Mouse (Mus musculus) liver, embryonic 14.5 days (tissue): ENCODE data around the gene Atf7.

ENCODE experiments used
- CTCF ChIP-seq: IDR thresholded peaks from 2 replicates; pipeline ENCODE4 v1.5.1; 2016; ENCODE audit warnings: antibody characterized with exemption, low read depth, control low read depth
- EP300 ChIP-seq: IDR thresholded peaks from 2 replicates; pipeline ENCODE4 v1.6.1; 2016; ENCODE audit warnings: antibody characterized with exemption, low read depth

DNA sequence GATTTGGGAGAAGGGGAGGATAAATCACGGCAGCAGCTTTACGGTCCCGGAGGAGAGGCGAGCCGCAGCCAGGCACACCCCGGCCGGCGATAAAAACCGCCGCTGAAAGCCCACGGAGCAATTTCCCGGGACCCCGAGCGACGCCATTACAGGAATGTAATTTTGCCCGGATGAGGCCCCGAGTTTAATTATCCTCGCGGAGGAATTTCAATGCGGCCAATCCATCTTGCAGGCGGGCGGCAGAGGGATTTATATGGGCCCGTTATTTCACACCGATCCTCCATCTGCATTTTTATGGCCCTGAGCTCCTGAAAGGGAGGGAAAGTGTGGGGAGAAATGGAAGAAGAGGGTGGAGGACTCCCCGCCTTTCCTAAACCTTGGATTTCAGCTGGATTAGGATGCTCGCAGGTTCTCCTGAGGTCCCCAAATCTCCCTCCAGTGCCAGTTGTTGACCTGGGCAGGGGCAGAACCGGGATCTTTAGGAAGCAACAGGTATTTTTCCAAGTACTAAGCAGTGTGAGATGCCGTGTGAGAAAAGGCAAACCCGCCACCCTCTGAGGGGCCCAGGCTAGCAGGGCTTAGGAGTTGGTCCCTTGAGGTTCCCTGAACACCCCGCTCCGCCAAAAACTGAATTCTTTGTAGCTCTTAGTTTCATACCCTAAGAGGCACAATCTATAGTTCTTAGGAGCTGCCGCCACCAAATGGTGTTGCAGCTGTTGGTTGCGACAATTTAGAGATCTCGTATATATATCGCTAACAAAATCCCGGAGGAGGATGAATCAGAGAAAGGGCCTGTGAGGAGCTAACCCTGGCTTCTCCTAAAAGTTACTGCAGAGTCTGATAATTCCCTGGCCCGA, 47.2 kb upstream of the Atf7 start, which contains the start of gene Atp5g2:
- TF ChIP-seq EP300 (no peak), CTCF (no peak)
